Mouse (Mus musculus) ES-E14 (cell line): ENCODE measurements at regions not wholly inside any gene's neighbourhood (a gene's known extent, or its start where the extent isn't known, plus 50 kb on each side); places are given as distances from the start of the nearest gene placed in this dataset.

Experiments used
- DNase-seq: peaks from one replicate; pipeline ENCODE4 v3.0.0-alpha.2; 2013; ENCODE audit warnings: low read depth, low spot score
- H3K27ac ChIP-seq: 2 replicates; pipeline ENCODE4 v1.5.1; 2012; ENCODE audit warnings: low read depth, mild to moderate bottlenecking, low read length, moderate library complexity, mixed read lengths; ENCODE audit not compliant: poor library complexity, insufficient read depth, severe bottlenecking
- H3K36me3 ChIP-seq: 2 replicates; pipeline ENCODE4 v1.6.1; 2012; ENCODE audit warnings: mild to moderate bottlenecking, low read length, moderate library complexity, mixed read lengths; ENCODE audit not compliant: control insufficient read depth, poor library complexity, insufficient read depth, severe bottlenecking
- H3K4me1 ChIP-seq, 2 experiments: fragments of 150-350 bp in 1 of 2; sonication (generic) in 1 of 2; 2 replicates each; pipeline ENCODE4 v1.6.1; 2012; ENCODE audit warnings: low read length in 2 of 2, mild to moderate bottlenecking in 1 of 2, mixed read lengths in 1 of 2; ENCODE audit not compliant: control insufficient read depth in 2 of 2, insufficient read depth in 2 of 2, poor library complexity in 1 of 2
- H3K4me3 ChIP-seq, 2 experiments: fragments of 150-350 bp in 1 of 2; sonication (generic) in 1 of 2; 2 replicates each; pipeline ENCODE4 v1.5.1; 2012; ENCODE audit warnings: low read length in 2 of 2, low read depth in 1 of 2, mild to moderate bottlenecking in 1 of 2, mixed read lengths in 1 of 2; ENCODE audit not compliant: insufficient read depth in 1 of 2, poor library complexity in 1 of 2, severe bottlenecking in 1 of 2
- H3K9ac ChIP-seq: 2 replicates; pipeline ENCODE4 v1.6.1; 2012; ENCODE audit warnings: low read depth, mild to moderate bottlenecking, low read length, mixed read lengths; ENCODE audit not compliant: poor library complexity, insufficient read depth, severe bottlenecking
- H3K9me3 ChIP-seq: fragments of 150-350 bp; sonication (generic); 2 replicates; pipeline ENCODE4 v1.6.1; 2012; ENCODE audit warnings: low read depth, mild to moderate bottlenecking, low read length; ENCODE audit not compliant: control insufficient read depth, insufficient read depth
- CHD2 ChIP-seq: IDR thresholded peaks from 2 replicates; pipeline ENCODE4 v1.6.1; 2014; ENCODE audit warnings: mild to moderate bottlenecking, low read depth, low read length, inconsistent platforms
- HCFC1 ChIP-seq: IDR thresholded peaks from 2 replicates; pipeline ENCODE4 v1.6.1; 2012; ENCODE audit warnings: low read length, inconsistent platforms, borderline replicate concordance; ENCODE audit not compliant: insufficient read depth
- MAFK ChIP-seq: IDR thresholded peaks from 2 replicates; pipeline ENCODE4 v1.6.1; 2014; ENCODE audit warnings: mild to moderate bottlenecking, low read depth, low read length, inconsistent platforms; ENCODE audit not compliant: insufficient read depth
- ZC3H11A ChIP-seq: IDR thresholded peaks from 2 replicates; pipeline ENCODE4 v1.6.1; 2012; ENCODE audit warnings: low read depth, mild to moderate bottlenecking, inconsistent platforms, low read length, borderline replicate concordance
- ZNF384 ChIP-seq: IDR thresholded peaks from 2 replicates; pipeline ENCODE4 v1.6.1; 2012; ENCODE audit warnings: low read depth, low read length, inconsistent platforms
- in situ Hi-C, 2 experiments: fragments of 600-800 bp; cut with MboI; formaldehyde crosslinking; loops; one replicate each; pipeline ENCODE4 v1.15.1; 2025; ENCODE audit warnings: low sequenced_read_pairs in 2 of 2, inconsistent platforms in 1 of 2; ENCODE audit not compliant: unreplicated experiment in 2 of 2

- in situ Hi-C loops: no loop called here
- no peaks in the 10 kb centered on the region for H3K36me3 ChIP-seq
- no peaks in the 10 kb centered on the region for H3K9me3 ChIP-seq
- no peak overlapping the region for H3K27ac ChIP-seq
- H3K4me1 ChIP-seq: peaks cover 0 to 2% of the 10 kb centered on the region in 2 experiments; a peak in 1 of 4 replicates
- DNase-seq: no peak
- H3K4me3 ChIP-seq: no peak overlapping the region
- TF ChIP-seq MAFK: no peak
- TF ChIP-seq ZNF384: no peak
- H3K9ac ChIP-seq: no peak overlapping the region
Observed at GRCm38 (mm10) chr1:133501016-133501415, 76.8 kb upstream of the Sox13 start.

- Histone ChIP-seq H3K4me3 (peak overlapping the region; percentile 45 to 49), H3K4me1 (peaks cover 7 to 27% of the 10 kb centered on the region in 2 experiments), H3K9ac (peak overlapping the region; percentile 45), H3K27ac (peak overlapping the region; percentile 99), H3K9me3 (no peaks in the 10 kb centered on the region), H3K36me3 (no peaks in the 10 kb centered on the region)
- DNase-seq: peak; percentile 97
- TF ChIP-seq MAFK (no peak), ZC3H11A (no peak), HCFC1 (peak; percentile 60; the same call in 1 of the 2 replicates), CHD2 (0 out of 2 replicates have a peak, but pooled peaks have one; percentile 15), ZNF384 (no peak)
- in situ Hi-C loops: no loop called here
Observed at GRCm38 (mm10) chr1:133492986-133493741, 69.0 kb upstream of the Sox13 start.

GRCm38 (mm10) chr1:133492291-133492985, 68.3 kb upstream of the Sox13 start:
- H3K9me3 ChIP-seq: no peaks in the 10 kb centered on the region
- no peak; the same call in 1 of the 2 replicates for TF ChIP-seq CHD2
- TF ChIP-seq HCFC1: no peak
- no peak for TF ChIP-seq MAFK
- no peak for TF ChIP-seq ZC3H11A
- no peak for TF ChIP-seq ZNF384
- no peaks in the 10 kb centered on the region for H3K36me3 ChIP-seq
- peak; percentile 92 for DNase-seq
- peak overlapping the region; percentile 99 for H3K27ac ChIP-seq
- peaks cover 7 to 27% of the 10 kb centered on the region in 2 experiments for H3K4me1 ChIP-seq
- in situ Hi-C loops: no loop called here
- peak overlapping the region; percentile 46; the same call in 1 of the 2 replicates for H3K9ac ChIP-seq
- H3K4me3 ChIP-seq: peak overlapping the region; percentile 45 to 49

- Histone ChIP-seq H3K27ac (peak overlapping the region; percentile 99), H3K9ac (peak overlapping the region; percentile 46; the same call in 1 of the 2 replicates), H3K36me3 (no peaks in the 10 kb centered on the region), H3K4me3 (peak overlapping the region in 1 of 2 experiments; percentile 32; a peak in 2 of 4 replicates), H3K9me3 (no peaks in the 10 kb centered on the region), H3K4me1 (peaks cover 7 to 27% of the 10 kb centered on the region in 2 experiments)
- in situ Hi-C loops: no loop called here
- TF ChIP-seq CHD2: no peak
- DNase-seq: no peak
Observed at GRCm38 (mm10) chr1:133491857-133492290, 67.7 kb upstream of the Sox13 start.
